Mouse (Mus musculus) left cerebral cortex, adult 18-20 months (tissue): ENCODE results near the gene Mrpl43. TPM values are rescaled to one million over a fixed set of nuclear protein-coding genes. Genes with fewer than 3 reads are reported as not detected.
A peak's percentile ranks its signal among the peaks of the same experiment; 100 is the strongest.

Source experiments
- DNase-seq, 2 experiments: peaks; one replicate each; pipeline ENCODE4 v3.0.0; 2021 to 2022; ENCODE audit warnings: low spot score in 2 of 2, mixed read lengths in 1 of 2
- total RNA-seq, 2 experiments: library from RNA; stranded (reverse); gene quantifications; 2 replicates each; pipeline ENCODE4 v1.2.3; 2021

Mrpl43 gene
- total RNA-seq, 2 experiments from 2014 or later, result 38.9 to 44.2 TPM

DNA sequence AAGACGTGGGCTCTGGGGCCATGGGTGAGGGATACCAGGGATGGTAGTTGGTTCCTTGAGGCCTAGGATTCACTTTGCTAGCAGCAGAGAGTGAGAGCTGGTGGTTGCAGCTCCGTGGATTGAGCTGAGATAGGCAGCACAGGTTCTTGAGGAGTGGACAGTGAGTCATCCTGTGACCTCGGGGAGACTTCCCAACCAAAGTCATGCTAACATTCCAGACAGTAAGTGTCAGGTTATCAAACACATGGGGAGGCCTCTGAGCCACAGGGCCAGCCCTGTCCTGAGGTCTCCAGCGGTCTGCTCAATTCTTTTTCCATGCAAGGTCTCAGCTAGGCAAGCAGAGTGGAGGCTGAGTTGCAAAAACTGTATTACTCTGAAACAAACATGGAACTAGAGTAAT is 4.4 kb upstream of the Mrpl43 start:
- DNase-seq, result no peak

DNA sequence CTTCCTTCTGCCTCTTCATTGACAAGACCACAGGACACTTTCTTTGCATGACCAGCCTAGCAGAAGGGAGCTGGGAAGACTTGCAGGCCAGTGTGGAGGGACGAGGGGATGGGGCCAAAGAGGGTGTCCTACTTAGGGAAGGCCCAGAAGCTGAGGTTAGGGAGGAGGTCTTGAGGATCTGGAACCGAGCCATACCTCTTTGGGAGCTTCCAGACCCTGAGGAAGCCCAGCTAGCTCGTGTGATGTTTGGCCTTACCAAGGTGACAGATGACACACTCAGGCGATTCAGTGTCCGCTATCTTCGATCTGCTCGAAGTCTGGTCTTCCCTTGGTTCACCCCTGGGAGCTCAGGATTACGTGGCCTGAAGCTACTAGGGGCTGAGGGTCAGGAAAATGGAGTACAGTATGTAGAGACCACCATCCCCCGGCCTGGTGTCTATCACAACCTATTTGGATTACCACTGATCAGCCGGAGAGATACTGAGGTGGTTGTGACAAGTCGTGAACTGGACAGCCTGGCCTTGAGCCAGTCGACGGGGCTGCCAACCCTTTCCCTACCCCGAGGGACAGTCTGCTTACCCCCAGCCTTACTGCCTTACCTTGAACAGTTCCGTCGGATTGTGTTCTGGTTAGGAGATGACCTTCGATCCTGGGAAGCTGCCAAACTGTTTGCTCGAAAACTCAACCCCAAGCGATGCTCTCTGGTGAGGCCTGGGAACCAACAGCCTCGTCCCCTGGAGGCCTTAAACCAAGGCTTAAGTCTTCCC is 1.4 kb upstream of the Mrpl43 start:
- no peak for DNase-seq

DNA sequence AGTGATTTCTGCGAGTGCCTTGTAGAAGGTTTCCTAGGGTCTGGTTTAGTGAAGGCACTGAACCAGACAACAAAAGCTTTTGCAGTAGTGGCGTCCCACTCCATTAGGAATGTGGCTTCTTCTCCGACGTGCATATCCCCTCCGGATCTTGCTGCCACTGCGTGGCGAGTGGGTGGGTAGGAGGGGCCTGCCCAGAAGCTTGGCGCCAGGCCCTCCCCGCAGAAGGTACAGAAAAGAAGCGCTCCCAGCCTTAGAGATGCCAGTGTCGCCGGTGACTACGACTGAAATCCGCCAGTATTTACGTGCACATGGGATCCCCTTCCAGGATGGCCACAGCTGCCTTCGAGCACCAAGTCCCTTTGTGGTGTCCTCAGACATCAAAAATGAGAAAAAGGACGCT is 779 bp upstream of the Mrpl43 start:
- DNase-seq, result no peak

DNA sequence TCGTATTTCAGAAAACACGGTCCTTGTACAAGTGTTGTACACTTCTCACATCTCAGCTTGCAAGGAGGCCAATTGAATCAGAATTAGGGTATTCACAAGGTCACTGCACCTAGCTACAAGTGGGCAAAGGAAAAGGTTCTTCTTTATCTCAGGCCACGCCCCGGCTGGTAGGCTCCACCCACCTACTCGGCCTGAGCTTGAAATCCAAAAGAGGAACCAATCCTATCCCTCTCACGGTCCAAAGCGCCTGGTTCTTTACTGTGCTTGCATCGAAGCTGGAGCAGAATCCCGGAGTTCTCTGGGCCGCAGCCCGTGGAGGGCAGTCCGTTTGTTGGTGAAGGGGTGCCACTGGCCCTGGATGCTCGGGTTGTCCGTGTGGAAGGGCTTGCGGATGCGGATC is 798 bp downstream of the Mrpl43 start, which contains the start of gene Twnk:
TSS of gene Twnk (plus strand) at position 220 of the 400 bp plus-strand sequence.
- no peak for DNase-seq

DNA sequence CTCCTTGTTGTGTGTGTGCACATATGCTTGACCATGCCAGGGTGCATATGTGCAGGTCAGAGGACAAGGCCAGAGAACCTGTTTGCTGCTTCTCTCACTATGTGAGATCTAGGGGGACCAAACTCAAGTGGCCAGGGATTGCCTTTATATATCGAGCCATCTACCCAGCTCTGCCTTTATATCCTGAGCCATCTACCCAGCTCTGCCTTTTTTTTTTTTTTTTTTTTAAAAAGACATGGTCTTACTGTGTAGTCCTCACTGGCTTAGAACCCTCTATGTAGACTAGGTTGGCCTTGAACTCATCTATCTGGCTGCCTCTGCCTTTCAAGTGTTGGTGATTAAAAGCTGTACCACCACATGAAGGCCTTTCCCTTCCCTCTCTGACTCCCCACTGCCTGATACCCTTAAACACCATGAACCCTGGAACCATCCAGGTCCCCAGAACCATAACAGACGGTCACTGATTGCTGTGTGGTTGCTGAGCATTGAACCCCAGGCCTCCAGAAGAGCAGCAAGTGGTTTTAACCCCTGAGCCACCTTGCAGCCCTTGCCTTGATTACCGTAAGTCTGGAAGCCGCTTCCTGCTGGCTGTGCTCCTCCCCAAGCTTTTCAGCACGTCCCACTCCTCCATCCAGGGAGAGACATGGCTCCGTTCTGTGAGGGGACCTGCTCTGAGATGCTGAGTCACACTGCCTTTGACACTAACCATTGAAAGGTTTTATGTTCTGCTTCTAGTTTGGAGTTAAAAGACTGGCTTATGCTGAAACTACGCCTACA is 2.3 kb downstream of the Mrpl43 start:
- DNase-seq, result no peak

DNA sequence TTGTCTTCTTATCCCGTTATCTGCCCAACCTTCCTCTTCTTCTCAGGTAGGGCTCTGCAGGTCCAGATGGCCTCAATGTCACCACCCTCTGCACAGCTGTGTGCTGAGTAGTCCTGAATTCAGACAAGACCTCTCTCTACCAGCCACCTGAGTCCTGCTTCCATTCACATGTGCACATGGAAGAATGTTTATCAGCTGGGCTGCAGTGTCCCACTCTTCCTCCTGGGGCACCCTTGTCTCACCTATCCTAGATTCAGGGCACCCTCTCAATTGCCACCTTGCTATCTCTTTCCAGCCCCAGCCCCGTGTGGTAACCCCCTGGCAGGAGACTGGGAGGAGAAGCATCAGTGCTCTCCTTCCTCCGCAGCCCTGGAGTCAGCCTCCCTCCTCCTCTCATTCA is 3.9 kb downstream of the Mrpl43 start:
- DNase-seq, result no peak

DNA sequence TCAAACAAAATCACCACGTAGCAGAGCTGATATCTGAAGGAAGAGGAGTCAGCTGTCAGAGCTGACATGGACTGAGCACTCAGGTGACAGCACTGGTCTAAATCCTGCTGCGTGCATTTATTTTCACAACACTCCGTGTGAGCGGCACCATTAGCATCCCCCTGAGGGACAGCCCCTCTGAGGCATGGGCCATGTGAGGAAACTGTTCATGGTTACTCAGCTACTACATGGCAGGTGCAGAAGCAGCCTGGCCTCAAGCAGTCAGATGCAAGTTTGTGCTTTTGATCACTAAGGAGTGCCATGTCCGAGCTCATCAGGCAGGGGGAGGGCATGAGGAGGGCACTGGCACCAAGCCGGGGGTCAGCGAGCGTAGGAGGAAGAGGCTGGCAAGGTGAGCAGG is 6.6 kb downstream of the Mrpl43 start:
- DNase-seq, result no peak

DNA sequence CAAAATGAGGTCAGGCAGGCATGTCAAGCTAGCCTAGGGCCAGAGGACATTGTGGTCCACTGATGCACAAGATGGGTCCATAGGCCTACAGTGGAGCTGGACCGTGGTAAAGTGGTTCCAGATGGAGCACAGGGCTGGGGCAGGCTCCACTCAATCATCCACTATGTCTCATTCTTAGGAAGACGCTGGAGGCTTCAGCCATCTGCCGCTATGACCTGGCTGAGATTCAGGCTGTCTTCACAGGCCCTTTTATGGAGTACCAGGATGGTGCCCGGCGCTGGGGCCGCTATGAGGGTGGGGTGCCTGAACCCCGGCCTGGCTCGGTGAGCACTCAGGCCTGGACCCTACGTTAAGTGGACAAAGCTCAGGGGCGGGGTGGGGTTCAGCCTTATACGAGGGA is 8.5 kb downstream of the Mrpl43 start:
- DNase-seq, result no peak

DNA sequence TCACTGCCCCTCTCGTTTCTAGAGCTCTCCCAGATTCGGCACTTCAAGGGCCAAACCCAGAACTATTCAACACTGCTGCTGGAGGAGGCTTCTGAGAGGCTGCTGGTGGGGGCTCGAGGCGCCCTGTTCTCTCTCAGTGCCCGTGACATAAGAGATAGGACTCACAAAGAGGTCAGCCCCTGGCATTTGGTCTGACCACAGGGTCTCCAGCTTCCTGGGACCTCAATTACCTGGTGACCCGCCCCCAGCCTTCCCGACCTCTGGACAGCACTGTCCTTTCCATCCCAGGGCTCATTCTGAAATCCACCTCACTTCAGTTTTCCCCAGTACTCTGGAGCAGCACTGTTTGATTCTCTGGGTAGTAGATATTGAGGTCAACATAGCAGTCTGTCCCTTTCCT is 13.5 kb downstream of the Mrpl43 start:
- DNase-seq, result no peak

DNA sequence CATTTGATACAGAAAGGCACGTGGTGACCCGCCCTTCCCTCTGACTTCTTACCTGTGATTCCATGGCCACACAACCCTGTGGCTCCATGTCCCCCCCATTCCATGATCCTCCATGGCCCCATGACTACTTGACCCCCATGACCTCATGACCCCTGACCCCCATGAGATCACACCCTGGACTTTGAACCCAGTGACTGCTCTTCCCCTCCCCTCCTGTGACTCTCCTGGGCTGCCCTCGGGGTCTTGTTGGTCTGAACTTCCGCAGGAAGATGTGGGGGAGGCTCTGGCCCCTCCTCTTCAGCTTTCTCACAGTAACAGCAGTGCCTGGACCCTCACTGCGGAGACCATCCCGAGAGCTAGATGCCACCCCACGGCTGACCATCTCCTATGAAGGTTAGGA is 14.0 kb downstream of the Mrpl43 start:
- no peak for DNase-seq

DNA sequence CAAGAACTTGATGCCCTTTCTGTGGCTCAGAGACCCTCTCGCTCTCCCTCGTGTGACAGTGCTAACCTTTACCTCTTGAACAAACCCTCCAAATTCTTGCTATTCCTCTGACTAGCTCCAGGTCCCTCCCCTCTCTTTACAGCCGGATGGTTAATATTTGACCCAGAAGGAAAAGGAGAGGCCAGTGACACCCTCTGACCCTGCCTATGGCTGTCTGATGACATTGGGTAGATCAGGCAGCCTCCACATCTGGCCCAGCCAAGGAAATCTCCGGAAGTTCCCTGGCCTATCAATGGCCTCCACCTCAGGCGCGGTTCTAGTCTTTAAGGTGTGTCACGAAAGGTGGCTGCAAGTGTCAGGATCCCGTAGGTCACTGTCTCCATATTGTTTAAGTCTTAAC is 15.2 kb downstream of the Mrpl43 start:
- no peak for DNase-seq

DNA sequence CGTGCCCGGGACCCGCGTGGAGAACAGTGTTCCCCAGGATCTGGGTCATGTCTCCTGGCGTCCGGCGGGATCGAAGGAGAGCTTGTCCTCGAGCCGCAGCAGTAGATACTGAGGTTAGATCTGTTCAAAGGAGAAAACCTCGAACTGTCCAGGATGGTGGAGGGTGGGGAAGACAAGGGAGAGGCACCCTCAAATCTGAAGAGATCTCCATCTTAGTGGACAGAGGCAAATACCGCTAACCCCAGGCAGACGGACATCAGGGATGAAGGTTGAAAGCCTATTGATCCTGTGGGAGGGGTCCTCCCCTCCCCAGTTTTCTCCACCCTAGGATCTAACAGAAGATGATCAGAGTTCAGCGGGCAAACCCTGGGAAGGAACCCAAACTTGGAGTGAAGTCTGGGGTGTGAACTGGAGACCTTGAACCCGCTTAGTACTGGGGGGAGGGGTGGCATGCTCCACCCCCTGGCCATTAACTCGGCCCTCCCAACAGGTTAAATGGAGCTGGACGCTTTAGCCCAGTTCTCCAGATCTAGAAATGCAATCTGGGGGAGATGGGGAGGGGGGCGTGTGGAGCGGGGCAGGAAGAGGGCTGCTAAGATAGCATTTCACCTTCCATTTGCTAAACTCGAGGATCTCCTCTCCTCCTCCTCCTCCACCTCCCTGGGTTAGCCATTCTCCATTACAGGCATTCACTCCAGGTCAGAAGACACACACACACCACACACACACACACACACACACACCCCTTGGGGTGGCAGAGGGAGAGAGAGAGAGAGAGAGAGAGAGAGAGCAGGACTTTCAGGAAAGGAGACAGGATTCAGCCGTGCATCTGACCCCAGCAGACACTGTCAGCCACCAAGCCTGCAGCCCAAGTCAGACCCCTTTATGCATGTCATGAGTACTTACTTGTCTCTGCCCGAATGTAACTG is 16.4 kb downstream of the Mrpl43 start:
- no peak for DNase-seq

DNA sequence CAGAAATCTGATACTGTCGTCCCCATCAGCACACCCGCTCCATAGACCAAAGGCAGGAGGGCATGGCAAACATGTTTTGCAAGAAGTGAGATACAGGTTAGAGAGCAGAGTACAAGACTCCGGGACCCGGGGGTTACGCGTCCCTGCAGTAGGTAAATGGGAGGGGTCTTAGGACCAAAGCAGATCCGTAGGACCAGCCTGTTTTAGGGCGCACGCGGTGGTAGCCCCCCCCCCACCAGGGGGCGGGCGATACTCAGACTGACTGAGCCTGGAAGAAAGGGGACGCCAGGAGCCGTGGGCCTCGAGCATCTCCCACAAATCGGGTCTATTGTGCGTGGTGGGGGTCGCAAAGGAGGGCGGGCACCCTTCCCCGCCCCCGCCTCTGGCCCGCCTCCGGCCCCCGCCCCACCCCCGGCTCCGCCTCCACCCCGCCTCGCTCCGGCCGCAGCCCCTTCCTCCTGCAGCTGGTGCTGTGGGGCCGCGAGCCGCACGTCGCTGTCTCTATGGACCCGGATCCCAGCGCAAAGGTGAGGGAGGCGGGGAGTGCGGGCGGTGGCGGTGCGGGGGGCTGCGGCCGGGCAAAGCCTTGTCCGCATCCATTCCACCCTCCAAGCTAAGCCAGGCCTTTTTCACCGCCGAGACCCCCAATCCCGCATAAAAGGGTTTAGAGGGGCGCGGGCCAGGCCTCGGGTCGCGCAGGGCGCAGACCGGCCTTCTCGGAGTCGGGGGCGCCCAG is 17.2 kb downstream of the Mrpl43 start, which contains the start of gene Sema4g:
TSS of gene Sema4g (plus strand) at position 271 of the 736 bp plus-strand sequence.
- DNase-seq, result no peak

DNA sequence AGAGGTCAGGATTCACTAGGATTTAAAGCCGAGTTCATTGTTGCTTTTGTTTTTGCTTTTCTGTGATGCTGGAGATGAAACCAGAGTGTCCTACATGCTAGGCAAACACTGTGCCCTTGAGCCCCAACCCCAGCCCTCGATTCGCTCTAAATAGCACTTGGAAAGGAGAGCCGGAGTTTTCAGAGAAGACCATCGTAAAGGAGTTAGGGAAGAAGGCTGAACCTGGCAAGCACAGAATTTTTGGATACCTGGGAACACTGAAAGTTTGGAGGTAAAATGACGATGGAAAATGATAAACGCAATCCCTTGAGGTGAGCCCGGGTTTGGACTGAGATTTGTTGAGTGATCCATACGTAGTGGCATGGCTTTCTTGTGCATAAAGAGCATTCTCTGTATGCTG is 17.9 kb downstream of the Mrpl43 start:
- no peak for DNase-seq

DNA sequence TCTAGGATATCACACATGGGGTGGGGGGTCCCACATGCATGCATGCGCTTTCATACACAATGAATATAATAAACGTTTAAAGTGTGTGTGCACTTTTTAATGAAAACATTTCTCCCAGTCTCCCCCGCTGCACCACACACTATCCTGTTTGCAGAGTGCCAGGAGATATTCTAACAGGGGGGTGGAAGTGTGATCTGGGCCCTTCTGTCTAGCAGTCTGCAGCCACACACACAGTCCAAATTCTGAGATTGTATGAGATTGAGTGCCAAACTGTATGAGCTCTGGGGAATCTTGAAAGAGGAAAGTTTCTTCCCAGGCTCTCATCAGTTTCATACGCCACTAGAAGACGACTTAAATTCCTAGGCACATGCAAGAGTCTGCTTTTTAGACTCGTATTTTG is 18.4 kb downstream of the Mrpl43 start:
- peak; percentile 60 to 69 for DNase-seq

DNA sequence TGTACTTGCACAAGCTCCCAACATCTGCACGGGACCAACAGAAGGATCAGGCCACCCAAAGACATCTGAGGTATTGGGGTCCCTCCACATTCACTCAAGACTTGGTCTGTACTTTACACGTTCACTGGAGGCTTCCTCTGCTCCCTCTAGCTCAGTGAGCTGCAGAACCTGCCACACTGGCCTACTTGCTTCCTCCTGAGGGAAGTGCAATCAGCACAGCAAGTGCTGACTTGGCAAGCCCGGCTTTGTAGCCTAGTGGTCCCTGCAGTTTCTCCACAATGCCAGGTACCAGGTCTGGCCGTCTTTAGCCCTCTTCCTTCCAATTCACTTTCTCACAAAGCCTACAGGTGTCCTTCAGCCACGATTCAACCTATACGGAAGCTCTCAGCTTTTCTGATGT is 19.2 kb downstream of the Mrpl43 start:
- no peak for DNase-seq

DNA sequence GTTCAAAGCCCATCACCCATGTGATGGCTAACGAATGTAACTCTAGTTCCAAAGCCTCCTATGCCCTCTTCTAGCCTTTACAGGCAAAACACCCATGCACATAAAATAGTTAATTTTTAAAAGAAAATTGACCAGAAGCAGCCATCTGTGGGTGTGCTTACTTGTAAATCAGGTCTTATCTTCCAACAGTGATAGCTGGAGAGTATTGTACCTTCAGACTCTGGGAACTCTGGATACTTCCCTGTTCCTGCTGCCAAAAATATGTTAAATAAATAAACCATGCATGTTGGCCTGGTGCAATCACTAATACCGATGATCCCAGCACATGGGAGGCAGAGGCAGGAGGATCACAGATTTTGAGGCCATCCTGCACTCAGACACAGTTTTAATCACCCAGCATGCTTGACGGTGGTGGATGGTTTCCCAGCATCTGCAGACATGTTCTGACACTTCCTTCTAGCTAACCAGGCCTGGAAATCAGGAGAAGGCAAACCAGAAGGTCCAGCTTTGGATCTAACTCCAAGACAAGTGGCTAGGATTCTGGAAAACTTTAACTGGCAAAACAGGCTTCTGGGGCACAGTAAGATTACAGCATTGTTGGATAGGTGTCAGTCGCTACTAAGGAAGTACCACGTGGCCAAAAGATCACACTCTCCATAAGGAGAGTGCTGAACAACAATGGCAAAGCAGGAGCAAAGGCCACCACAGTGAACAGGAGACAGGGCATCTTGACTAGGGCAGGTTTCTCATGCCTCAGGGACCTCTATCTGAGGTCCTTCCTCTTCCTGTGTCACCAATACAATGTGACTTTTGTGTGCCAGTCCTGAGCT is 20.9 kb downstream of the Mrpl43 start:
- DNase-seq, result no peak

DNA sequence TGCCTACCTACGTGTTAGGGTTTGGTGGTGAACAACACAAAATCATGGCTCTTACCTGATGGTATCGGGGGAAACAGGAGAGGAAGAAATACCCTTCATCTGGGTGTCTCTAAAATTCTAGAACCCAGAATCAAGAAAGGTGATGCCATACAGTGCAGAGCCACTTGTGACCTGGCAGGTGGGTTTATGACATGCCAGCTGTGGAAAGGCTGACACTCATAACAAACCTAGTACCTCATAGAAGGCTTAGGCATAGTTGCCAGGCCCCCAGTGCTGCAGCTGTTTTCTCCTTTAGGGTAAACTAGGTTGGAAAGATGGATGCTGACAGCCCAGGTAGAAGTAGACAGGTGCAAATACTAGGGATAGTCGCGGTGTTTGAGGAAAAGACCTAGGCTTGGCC is 21.8 kb downstream of the Mrpl43 start:
- no peak for DNase-seq

DNA sequence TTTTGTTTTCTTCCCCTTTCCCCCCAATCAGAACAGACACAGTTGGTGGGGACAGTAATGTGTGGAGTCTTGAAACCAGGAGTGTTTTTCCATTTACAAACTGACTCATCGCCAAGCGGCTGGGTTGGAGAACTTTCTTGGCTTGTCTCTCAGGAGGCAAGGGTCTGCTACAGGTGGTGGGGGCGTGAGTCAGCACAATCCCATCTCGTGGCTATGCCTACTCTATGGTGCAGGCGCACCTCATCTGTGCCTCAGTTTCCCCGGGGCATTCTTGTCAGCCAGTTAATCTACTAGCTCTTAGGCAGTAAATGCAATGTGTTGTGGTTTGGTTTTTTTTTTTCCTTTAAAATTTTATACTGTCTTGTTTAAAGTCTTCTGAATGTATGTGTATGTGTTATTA is 22.9 kb downstream of the Mrpl43 start:
- DNase-seq, result no peak
